Mouse (Mus musculus): Measurements from ENCODE around the gene Cc2d2a. TPM values are rescaled to one million over a fixed set of nuclear protein-coding genes. Genes with fewer than 3 reads are reported as not detected.

Gene Cc2d2a
- polyA plus RNA-seq, 1 experiment from 2014 or later, result 16.0 TPM

GRCm38 (mm10) chr5:43787976-43788752 lies 126.0 kb downstream of the Cc2d2a start:
- Histone ChIP-seq H3K4me3 (ENCODE audit: low read length) (no peak overlapping the region), H3K36me3 (ENCODE audit: control insufficient read depth, insufficient read depth, low read length) (no peaks in the 10 kb centered on the region), H3K4me1 (replicated peaks; ENCODE audit: control insufficient read depth, insufficient read depth, low read length) (peaks cover 4% of the 10 kb centered on the region; the same call in 1 of the 2 replicates), H3K27me3 (ENCODE audit: control insufficient read depth, insufficient read depth, low read depth, low read length) (no peaks in the 10 kb centered on the region), H3K9ac (ENCODE audit: low read length) (no peak overlapping the region), H3K4me2 (ENCODE audit: low read depth, low read length) (no peak overlapping the region), H3K9me3 (ENCODE audit: control insufficient read depth, low read length) (no peaks in the 10 kb centered on the region), H3K27ac (ENCODE audit: low read length) (no peak overlapping the region; the same call in 1 of the 2 replicates)
- 46% methylated on average over 9 of the region's 9 CpGs for WGBS
- ATAC-seq (ENCODE audit: low read depth), result peak; percentile 83

Other genes with a start within 250 kb of the Cc2d2a start
- 45.5 and 47.8 TPM in 2 replicates for gene C1qtnf7, start 146.8 kb upstream of the Cc2d2a start, polyA plus RNA-seq (2015; fragmentation: Nextera tagmentation; extraction: Ambion mirVana)
- 2.0 and 2.6 TPM in 2 replicates for gene Bst1, start 156.5 kb downstream of the Cc2d2a start, polyA plus RNA-seq (2015; fragmentation: Nextera tagmentation; extraction: Ambion mirVana)
- 72.5 and 73.5 TPM in 2 replicates for gene Fbxl5, start 159.3 kb downstream of the Cc2d2a start, polyA plus RNA-seq (2015; fragmentation: Nextera tagmentation; extraction: Ambion mirVana)
- 30.2 and 31.6 TPM in 2 replicates for gene Cd38, start 206.2 kb downstream of the Cc2d2a start, polyA plus RNA-seq (2015; fragmentation: Nextera tagmentation; extraction: Ambion mirVana)